Mouse (Mus musculus) ES-Bruce4 (cell line): Measurements from ENCODE around the gene Rd3l. TPM values are rescaled to one million over a fixed set of nuclear protein-coding genes. Genes with fewer than 3 reads are reported as not detected.

Experiments
- H3K27ac ChIP-seq: 2 replicates; pipeline ENCODE4 v1.5.1; 2012; ENCODE audit warnings: low read length, inconsistent platforms; ENCODE audit not compliant: insufficient read depth
- H3K27me3 ChIP-seq: 2 replicates; pipeline ENCODE4 v1.6.1; 2012; ENCODE audit warnings: mild to moderate bottlenecking, low read length, inconsistent platforms; ENCODE audit not compliant: control insufficient read depth, poor library complexity, insufficient read depth, severe bottlenecking
- H3K36me3 ChIP-seq: 2 replicates; pipeline ENCODE4 v1.6.1; 2012; ENCODE audit warnings: inconsistent platforms, mild to moderate bottlenecking, low read length, moderate library complexity; ENCODE audit not compliant: control insufficient read depth, poor library complexity, insufficient read depth, severe bottlenecking
- H3K4me1 ChIP-seq: one replicate; pipeline ENCODE4 v1.8.1; 2011; ENCODE audit warnings: low read length; ENCODE audit not compliant: control insufficient read depth, insufficient read depth
- H3K4me3 ChIP-seq: 2 replicates; pipeline ENCODE4 v1.5.1; 2011; ENCODE audit warnings: low read depth, mild to moderate bottlenecking, low read length
- H3K9ac ChIP-seq: 2 replicates; pipeline ENCODE4 v1.6.1; 2012; ENCODE audit warnings: low read depth, mild to moderate bottlenecking, inconsistent platforms; ENCODE audit not compliant: poor library complexity, severe bottlenecking
- H3K9me3 ChIP-seq: replicated peaks from 2 replicates; pipeline ENCODE4 v1.6.1; 2012; ENCODE audit warnings: mild to moderate bottlenecking, low read length, inconsistent platforms; ENCODE audit not compliant: control insufficient read depth, poor library complexity, insufficient read depth, severe bottlenecking
- CTCF ChIP-seq: IDR thresholded peaks from one replicate; pipeline ENCODE4 v1.8.1; 2011; ENCODE audit warnings: low read depth, low read length
- EP300 ChIP-seq: IDR thresholded peaks from 2 replicates; pipeline ENCODE4 v1.6.1; 2011; ENCODE audit warnings: low read depth, low read length; ENCODE audit not compliant: insufficient read depth
- POLR2A ChIP-seq: IDR thresholded peaks from one replicate; pipeline ENCODE4 v1.8.1; 2011; ENCODE audit warnings: low read length; ENCODE audit not compliant: insufficient read depth
- polyA plus RNA-seq: library from polyadenylated mRNA; stranded (reverse); fragments of >200 nt; gene quantifications from 2 replicates; pipeline ENCODE4 v1.2.4, GENCODE M21; 2011; ENCODE audit warnings: low read depth; ENCODE audit not compliant: missing spikeins, insufficient read depth, insufficient read length

Gene Rd3l
- polyA plus RNA-seq, 1 experiment: not detected

GRCm38 (mm10) chr12:111995161-111995560 lies 14.0 kb upstream of the Rd3l start:
- Histone ChIP-seq H3K27me3 (no peaks in the 10 kb centered on the region), H3K4me3 (no peak overlapping the region), H3K9ac (no peak overlapping the region), H3K4me1 (no peaks in the 10 kb centered on the region), H3K9me3 (no peaks in the 10 kb centered on the region), H3K36me3 (no peaks in the 10 kb centered on the region), H3K27ac (no peak overlapping the region)
- no peak for TF ChIP-seq CTCF
- no peak for TF ChIP-seq POLR2A
- TF ChIP-seq EP300: no peak

GRCm38 (mm10) chr12:111992626-111993025 lies 11.5 kb upstream of the Rd3l start:
- Histone ChIP-seq H3K9ac (no peak overlapping the region), H3K36me3 (no peaks in the 10 kb centered on the region), H3K27ac (no peak overlapping the region), H3K4me1 (no peaks in the 10 kb centered on the region), H3K27me3 (no peaks in the 10 kb centered on the region), H3K9me3 (no peaks in the 10 kb centered on the region), H3K4me3 (no peak overlapping the region)
- no peak for TF ChIP-seq POLR2A
- TF ChIP-seq CTCF: no peak
- TF ChIP-seq EP300: no peak

- no peaks in the 10 kb centered on the region for H3K27me3 ChIP-seq
- no peak overlapping the region for H3K27ac ChIP-seq
- no peaks in the 10 kb centered on the region for H3K9me3 ChIP-seq
- TF ChIP-seq EP300 (no peak), CTCF (no peak), POLR2A (no peak)
- H3K4me1 ChIP-seq: no peaks in the 10 kb centered on the region
- no peak overlapping the region for H3K9ac ChIP-seq
- H3K4me3 ChIP-seq: no peak overlapping the region
- no peaks in the 10 kb centered on the region for H3K36me3 ChIP-seq
Observed at GRCm38 (mm10) chr12:111986756-111987155, 5.6 kb upstream of the Rd3l start.

- TF ChIP-seq CTCF: no peak
- TF ChIP-seq POLR2A: no peak
- TF ChIP-seq EP300: no peak
- H3K27ac ChIP-seq: no peak overlapping the region
- no peaks in the 10 kb centered on the region for H3K9me3 ChIP-seq
Observed at GRCm38 (mm10) chr12:111983165-111983564, 2.0 kb upstream of the Rd3l start.

GRCm38 (mm10) chr12:111981831-111982230 lies 714 bp upstream of the Rd3l start:
- no peak for TF ChIP-seq POLR2A
- TF ChIP-seq EP300: no peak
- TF ChIP-seq CTCF: no peak
- Histone ChIP-seq H3K4me3 (no peak overlapping the region), H3K36me3 (no peaks in the 10 kb centered on the region), H3K27ac (no peak overlapping the region), H3K27me3 (no peaks in the 10 kb centered on the region), H3K4me1 (no peaks in the 10 kb centered on the region), H3K9ac (no peak overlapping the region), H3K9me3 (no peaks in the 10 kb centered on the region)

More at GRCm38 (mm10) chr12:111983165-111983564, 2.0 kb upstream of the Rd3l start:
- no peak overlapping the region for H3K4me3 ChIP-seq
- no peaks in the 10 kb centered on the region for H3K4me1 ChIP-seq
- H3K27me3 ChIP-seq: no peaks in the 10 kb centered on the region
- H3K36me3 ChIP-seq: no peaks in the 10 kb centered on the region
- H3K9ac ChIP-seq: no peak overlapping the region

GRCm38 (mm10) chr12:111978274-111978673 lies 2.8 kb downstream of the Rd3l start:
- H3K9ac ChIP-seq: no peak overlapping the region
- no peak for TF ChIP-seq EP300
- no peak for TF ChIP-seq POLR2A
- no peak for TF ChIP-seq CTCF
- no peaks in the 10 kb centered on the region for H3K4me1 ChIP-seq
- H3K4me3 ChIP-seq: no peak overlapping the region
- no peaks in the 10 kb centered on the region for H3K27me3 ChIP-seq
- H3K36me3 ChIP-seq: no peaks in the 10 kb centered on the region
- H3K27ac ChIP-seq: no peak overlapping the region
- H3K9me3 ChIP-seq: no peaks in the 10 kb centered on the region
